Mouse (Mus musculus): ENCODE measurements at regions not wholly inside any gene's neighbourhood (a gene's known extent, or its start where the extent isn't known, plus 50 kb on each side); places are given as distances from the start of the nearest gene placed in this dataset.
A peak's percentile ranks its signal among the peaks of the same experiment; 100 is the strongest.

DNA sequence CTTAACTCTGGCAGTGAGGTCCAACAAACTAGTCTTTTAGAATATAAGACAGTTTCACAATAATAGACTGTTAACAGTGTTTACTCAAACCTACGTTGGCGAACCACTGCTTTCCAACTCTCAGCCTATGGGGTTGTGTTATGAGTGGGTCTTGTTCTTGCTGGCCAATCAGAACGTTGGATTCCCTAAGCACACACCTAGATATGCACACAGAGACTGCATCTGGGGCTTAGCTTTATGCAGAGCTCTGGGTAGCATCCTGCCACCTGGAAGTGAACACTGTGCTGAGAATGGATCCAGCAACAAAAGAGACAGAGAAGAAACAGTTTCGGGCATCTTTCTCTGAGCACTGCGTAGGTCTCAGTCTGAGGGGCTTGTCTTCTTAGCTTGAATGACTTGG is 158.0 kb upstream of the N4bp1 start:
- Histone ChIP-seq H3K4me1 (ENCODE audit: control insufficient read depth in 1 of 2, insufficient read depth in 2 of 2) (no peaks in the 10 kb centered on the region), H3K4me2 (ENCODE audit: insufficient read depth, low read depth, poor library complexity, severe bottlenecking) (no peak overlapping the region), H3K27ac (ENCODE audit: insufficient read depth, low read depth) (no peak overlapping the region), H3K79me2 (replicated peaks; ENCODE audit: control insufficient read depth, extremely low read depth, insufficient read depth, poor library complexity, severe bottlenecking) (no peaks in the 10 kb centered on the region), H3K4me3 (replicated peaks in 1 of 3; ENCODE audit: low read depth in 2 of 3, low read length in 2 of 3, poor library complexity in 1 of 3) (no peak overlapping the region), H3K36me3 (replicated peaks in 1 of 2; ENCODE audit: control insufficient read depth in 1 of 2, insufficient read depth in 1 of 2, low read length in 1 of 2) (no peaks in the 10 kb centered on the region), H3K9me3 (replicated peaks; ENCODE audit: low read length) (no peaks in the 10 kb centered on the region), H3K27me3 (replicated peaks) (no peaks in the 10 kb centered on the region), H3K9ac (ENCODE audit: insufficient read depth, low read depth) (no peak overlapping the region)
- DNase-seq (ENCODE audit: extremely low read depth) = peak; percentile 2
- dilution Hi-C loops (cut with MboI; ENCODE audit: extremely low pct_ligation_motif_present, extremely low pct_unique_long_range_greater_than_20kb, low sequenced_read_pairs) (no loop called here), in situ Hi-C loops (cut with MboI; ENCODE audit: low pct_ligation_motif_present, low pct_unique_long_range_greater_than_20kb, low sequenced_read_pairs) (no loop called here)
- no peak for TF ChIP-seq TCF12 (IDR thresholded peaks at IDR 0.05; ENCODE audit: low read depth, low read length)
- no peak for TF ChIP-seq UBTF (IDR thresholded peaks at IDR 0.05; ENCODE audit: low read depth, low read length)
- TF ChIP-seq ZMIZ1 (IDR thresholded peaks at IDR 0.05; ENCODE audit: low read depth, low read length) = no peak
- TF ChIP-seq PAX5 (IDR thresholded peaks at IDR 0.05; ENCODE audit: low read length) = no peak
- TF ChIP-seq RAD21 (IDR thresholded peaks at IDR 0.05; ENCODE audit: low read depth, low read length) = no peak
- no peak for TF ChIP-seq SIN3A (IDR thresholded peaks at IDR 0.05; ENCODE audit: low read length)
- no peak for TF ChIP-seq MAX (IDR thresholded peaks at IDR 0.05; ENCODE audit: low read length)
- no peak for TF ChIP-seq ZNF384 (IDR thresholded peaks at IDR 0.05; ENCODE audit: low read depth, low read length)
- TF ChIP-seq EP300 (IDR thresholded peaks at IDR 0.05; ENCODE audit: low read length) = no peak
- TF ChIP-seq ZC3H11A (IDR thresholded peaks at IDR 0.05; ENCODE audit: low read depth, low read length) = no peak
- TF ChIP-seq MEF2A (IDR thresholded peaks at IDR 0.05; ENCODE audit: borderline replicate concordance, low read depth, low read length) = no peak
- TF ChIP-seq CHD1 (IDR thresholded peaks at IDR 0.05; ENCODE audit: low read depth, low read length) = no peak
- TF ChIP-seq JUN (IDR thresholded peaks at IDR 0.05; ENCODE audit: insufficient read depth, low read depth, low read length) = no peak
- TF ChIP-seq CTCF (conservative IDR thresholded peaks at IDR 0.05 in 1 of 2, IDR thresholded peaks at IDR 0.05 in 1 of 2; ENCODE audit: low read depth in 2 of 2, low read length in 2 of 2) = no peak
- TF ChIP-seq ZKSCAN1 (IDR thresholded peaks at IDR 0.05; ENCODE audit: borderline replicate concordance, low read depth, low read length) = no peak
- TF ChIP-seq JUND (conservative IDR thresholded peaks at IDR 0.05; ENCODE audit: low read depth, low read length) = no peak
- no peak for TF ChIP-seq ETS1 (conservative IDR thresholded peaks at IDR 0.05; ENCODE audit: low read depth, low read length)
- TF ChIP-seq POLR2AphosphoS2 (IDR thresholded peaks at IDR 0.05; ENCODE audit: low read depth, low read length) = no peak
- no peak for TF ChIP-seq GABPA (IDR thresholded peaks at IDR 0.05; ENCODE audit: insufficient replicate concordance, low read depth, low read length)

DNA sequence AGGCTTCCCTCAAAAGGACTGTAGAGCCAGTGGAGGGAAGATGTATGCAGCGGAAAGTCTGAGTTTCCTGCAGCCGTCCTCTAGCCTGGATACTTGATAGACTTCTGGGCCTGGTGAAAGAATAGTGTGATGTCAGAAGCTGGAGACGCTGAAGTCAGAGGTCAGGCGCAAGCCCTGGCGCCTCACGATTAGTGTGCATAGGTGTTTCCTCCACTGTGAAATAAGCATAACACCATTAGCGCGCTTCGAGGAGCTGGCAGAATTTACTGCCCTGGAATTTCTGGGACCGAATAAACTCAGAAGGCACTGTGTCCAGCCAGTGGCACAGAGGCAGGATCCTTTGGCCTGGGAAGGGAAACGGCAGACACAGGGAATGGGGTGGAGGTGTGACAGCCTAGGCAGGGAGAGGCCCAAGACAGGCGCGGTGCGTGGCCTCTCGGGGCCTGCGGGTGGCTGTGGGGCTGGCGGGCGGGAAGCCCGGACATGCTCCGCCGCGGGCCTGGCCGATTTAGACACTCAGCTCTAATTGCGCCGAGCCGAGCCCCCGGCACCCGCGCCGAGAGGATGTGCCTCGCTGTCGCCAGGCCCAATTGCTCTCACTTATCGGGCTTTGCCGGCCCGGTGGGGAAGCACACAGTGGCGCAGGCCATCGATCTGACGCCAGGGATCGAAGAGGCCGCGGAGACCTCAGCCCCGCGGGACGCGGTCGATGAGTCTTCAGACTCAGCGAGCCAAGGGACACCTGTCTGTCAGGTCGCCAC is 152.7 kb upstream of the N4bp1 start:
- Histone ChIP-seq H3K9me3 (replicated peaks; ENCODE audit: low read length) (no peaks in the 10 kb centered on the region), H3K4me3 (replicated peaks in 1 of 3; ENCODE audit: low read depth in 2 of 3, low read length in 2 of 3, poor library complexity in 1 of 3) (no peak overlapping the region), H3K27ac (ENCODE audit: insufficient read depth, low read depth) (no peak overlapping the region), H3K9ac (ENCODE audit: insufficient read depth, low read depth) (no peak overlapping the region), H3K36me3 (replicated peaks in 1 of 2; ENCODE audit: control insufficient read depth in 1 of 2, insufficient read depth in 1 of 2, low read length in 1 of 2) (no peaks in the 10 kb centered on the region), H3K27me3 (replicated peaks) (no peaks in the 10 kb centered on the region), H3K4me2 (ENCODE audit: insufficient read depth, low read depth, poor library complexity, severe bottlenecking) (no peak overlapping the region), H3K79me2 (replicated peaks; ENCODE audit: control insufficient read depth, extremely low read depth, insufficient read depth, poor library complexity, severe bottlenecking) (no peaks in the 10 kb centered on the region), H3K4me1 (ENCODE audit: control insufficient read depth in 1 of 2, insufficient read depth in 2 of 2) (no peaks in the 10 kb centered on the region)
- no peak for DNase-seq (ENCODE audit: extremely low read depth)
- dilution Hi-C loops (cut with MboI; ENCODE audit: extremely low pct_ligation_motif_present, extremely low pct_unique_long_range_greater_than_20kb, low sequenced_read_pairs) (no loop called here), in situ Hi-C loops (cut with MboI; ENCODE audit: low pct_ligation_motif_present, low pct_unique_long_range_greater_than_20kb, low sequenced_read_pairs) (no loop called here)
- TF ChIP-seq ZMIZ1 (IDR thresholded peaks at IDR 0.05; ENCODE audit: low read depth, low read length) = no peak
- no peak for TF ChIP-seq PAX5 (IDR thresholded peaks at IDR 0.05; ENCODE audit: low read length)
- no peak for TF ChIP-seq IRF4 (IDR thresholded peaks at IDR 0.05; ENCODE audit: low read depth, low read length)
- no peak for TF ChIP-seq ELF1 (IDR thresholded peaks at IDR 0.05; ENCODE audit: low read depth, low read length)
- TF ChIP-seq POLR2AphosphoS2 (IDR thresholded peaks at IDR 0.05; ENCODE audit: low read depth, low read length) = no peak
- no peak for TF ChIP-seq NRF1 (IDR thresholded peaks at IDR 0.05; ENCODE audit: low read depth, low read length)
- TF ChIP-seq SIN3A (IDR thresholded peaks at IDR 0.05; ENCODE audit: low read length) = no peak
